Mouse (Mus musculus) MEL (cell line): Measurements from ENCODE around the gene R3hcc1l. TPM values are rescaled to one million over a fixed set of nuclear protein-coding genes. Genes with fewer than 3 reads are reported as not detected.

ENCODE experiments used
- DNase-seq: peaks from one replicate; pipeline ENCODE4 v3.0.0; 2011; ENCODE audit warnings: low read depth, low spot score
- H3K27ac ChIP-seq: 2 replicates; pipeline ENCODE4 v1.5.1; 2012; ENCODE audit warnings: low read depth, mild to moderate bottlenecking, control low read depth, low read length, moderate library complexity; ENCODE audit not compliant: control insufficient read depth
- H3K27me3 ChIP-seq, 2 experiments: fragments of 150-350 bp in 1 of 2; sonication (generic) in 1 of 2; 2 replicates each; pipeline ENCODE4 v1.6.1; 2012; ENCODE audit warnings: low read length in 2 of 2, mild to moderate bottlenecking in 2 of 2, improper control_type of control experiment in 1 of 2, moderate library complexity in 1 of 2; ENCODE audit not compliant: insufficient read depth in 2 of 2, control insufficient read depth in 1 of 2
- H3K36me3 ChIP-seq, 2 experiments: 2 replicates each; pipeline ENCODE4 v1.6.1; 2012 to 2014; ENCODE audit warnings: low read length in 2 of 2, improper control_type of control experiment in 1 of 2, inconsistent platforms in 1 of 2, mild to moderate bottlenecking in 1 of 2; ENCODE audit not compliant: insufficient read depth in 2 of 2, control insufficient read depth in 1 of 2
- H3K4me1 ChIP-seq, 2 experiments: fragments of 150-350 bp in 1 of 2; sonication (generic) in 1 of 2; 2 replicates each; pipeline ENCODE4 v1.6.1; 2012; ENCODE audit warnings: low read length in 2 of 2, improper control_type of control experiment in 1 of 2, mild to moderate bottlenecking in 1 of 2; ENCODE audit not compliant: insufficient read depth in 2 of 2, control insufficient read depth in 1 of 2
- H3K4me3 ChIP-seq, 2 experiments: fragments of 150-350 bp in 1 of 2; sonication (generic) in 1 of 2; 2 replicates each; pipeline ENCODE4 v1.5.1; 2012; ENCODE audit warnings: low read depth in 2 of 2, low read length in 2 of 2, mild to moderate bottlenecking in 2 of 2, moderate library complexity in 2 of 2, control low read depth in 1 of 2, improper control_type of control experiment in 1 of 2; ENCODE audit not compliant: control insufficient read depth in 1 of 2, insufficient read depth in 1 of 2
- H3K79me2 ChIP-seq: 2 replicates; pipeline ENCODE4 v1.6.1; 2012; ENCODE audit warnings: mild to moderate bottlenecking, low read length, moderate library complexity; ENCODE audit not compliant: control insufficient read depth, poor library complexity, insufficient read depth
- H3K9ac ChIP-seq: 2 replicates; pipeline ENCODE4 v1.6.1; 2012; ENCODE audit warnings: low read depth, mild to moderate bottlenecking, control low read depth, low read length, moderate library complexity; ENCODE audit not compliant: control insufficient read depth, poor library complexity, severe bottlenecking
- H3K9me3 ChIP-seq: fragments of 150-350 bp; sonication (generic); replicated peaks from 2 replicates; pipeline ENCODE4 v1.6.1; 2012; ENCODE audit warnings: mild to moderate bottlenecking, low read length, improper control_type of control experiment, moderate library complexity; ENCODE audit not compliant: insufficient read depth
- BHLHE40 ChIP-seq: IDR thresholded peaks from 2 replicates; pipeline ENCODE4 v1.6.1; 2012; ENCODE audit warnings: low read depth, mild to moderate bottlenecking, inconsistent platforms, low read length, improper control_type of control experiment, borderline replicate concordance
- CHD1 ChIP-seq: IDR thresholded peaks from 2 replicates; pipeline ENCODE4 v1.6.1; 2012; ENCODE audit warnings: low read depth, mild to moderate bottlenecking, inconsistent platforms, low read length, improper control_type of control experiment
- CHD2 ChIP-seq: IDR thresholded peaks from 2 replicates; pipeline ENCODE4 v1.6.1; 2011; ENCODE audit warnings: low read length, improper control_type of control experiment
- CTCF ChIP-seq, 3 experiments: IDR thresholded peaks in 2 of 3; conservative IDR thresholded peaks in 1 of 3; 2 replicates each; pipeline ENCODE4 v1.5.1; 2011 to 2012; ENCODE audit warnings: low read length in 3 of 3, low read depth in 2 of 3, mild to moderate bottlenecking in 2 of 3, improper control_type of control experiment in 1 of 3, inconsistent platforms in 1 of 3, mixed read lengths in 1 of 3, moderate library complexity in 1 of 3; ENCODE audit not compliant: control insufficient read depth in 1 of 3, insufficient read depth in 1 of 3, poor library complexity in 1 of 3, severe bottlenecking in 1 of 3
- EP300 ChIP-seq, 2 experiments: IDR thresholded peaks; 2 replicates each; pipeline ENCODE4 v1.6.1; 2011; ENCODE audit warnings: improper control_type of control experiment in 2 of 2, low read length in 2 of 2, low read depth in 1 of 2, mild to moderate bottlenecking in 1 of 2
- ETS1 ChIP-seq: IDR thresholded peaks from 2 replicates; pipeline ENCODE4 v1.6.1; 2012; ENCODE audit warnings: low read depth, mild to moderate bottlenecking, inconsistent platforms, low read length, improper control_type of control experiment, moderate library complexity
- GABPA ChIP-seq: IDR thresholded peaks from 2 replicates; pipeline ENCODE4 v1.6.1; 2012; ENCODE audit warnings: low read depth, mild to moderate bottlenecking, inconsistent platforms, low read length, improper control_type of control experiment, moderate library complexity
- GATA1 ChIP-seq: IDR thresholded peaks from 2 replicates; pipeline ENCODE4 v1.6.1; 2011; ENCODE audit warnings: low read depth, low read length, improper control_type of control experiment
- MAFK ChIP-seq: IDR thresholded peaks from 2 replicates; pipeline ENCODE4 v1.6.1; 2011; ENCODE audit warnings: low read depth, mild to moderate bottlenecking, low read length, improper control_type of control experiment, borderline replicate concordance
- MAX ChIP-seq: IDR thresholded peaks from 2 replicates; pipeline ENCODE4 v1.6.1; 2011; ENCODE audit warnings: low read length, improper control_type of control experiment
- MXI1 ChIP-seq: IDR thresholded peaks from 2 replicates; pipeline ENCODE4 v1.6.1; 2011; ENCODE audit warnings: mild to moderate bottlenecking, low read depth, low read length, improper control_type of control experiment
- MYB ChIP-seq: IDR thresholded peaks from 2 replicates; pipeline ENCODE4 v1.6.1; 2011; ENCODE audit warnings: mild to moderate bottlenecking, low read depth, low read length, improper control_type of control experiment
- MYC ChIP-seq: IDR thresholded peaks from 2 replicates; pipeline ENCODE4 v1.6.1; 2011; ENCODE audit warnings: low read depth, mild to moderate bottlenecking, low read length, improper control_type of control experiment, moderate library complexity
- NELFE ChIP-seq: IDR thresholded peaks from 2 replicates; pipeline ENCODE4 v1.6.1; 2011; ENCODE audit warnings: low read depth, low read length, improper control_type of control experiment
- NRF1 ChIP-seq: IDR thresholded peaks from 2 replicates; pipeline ENCODE4 v1.6.1; 2014; ENCODE audit warnings: low read depth, mild to moderate bottlenecking, inconsistent platforms, low read length, improper control_type of control experiment, moderate library complexity; ENCODE audit not compliant: poor library complexity, insufficient read depth, severe bottlenecking
- POLR2AphosphoS5 ChIP-seq: IDR thresholded peaks from 2 replicates; pipeline ENCODE4 v1.6.1; 2012; ENCODE audit warnings: low read depth, borderline replicate concordance, mild to moderate bottlenecking, inconsistent platforms, low read length, moderate library complexity, mixed read lengths
- RAD21 ChIP-seq: IDR thresholded peaks from 2 replicates; pipeline ENCODE4 v1.6.1; 2011; ENCODE audit warnings: mild to moderate bottlenecking, low read depth, low read length, improper control_type of control experiment
- SIN3A ChIP-seq: IDR thresholded peaks from 2 replicates; pipeline ENCODE4 v1.6.1; 2012; ENCODE audit warnings: low read length, improper control_type of control experiment, inconsistent platforms
- TAL1 ChIP-seq: IDR thresholded peaks from 2 replicates; pipeline ENCODE4 v1.6.1; 2012; ENCODE audit warnings: mild to moderate bottlenecking, inconsistent platforms, low read length, moderate library complexity, mixed read lengths
- TCF12 ChIP-seq: IDR thresholded peaks from 2 replicates; pipeline ENCODE4 v1.6.1; 2014; ENCODE audit warnings: low read depth, mild to moderate bottlenecking, inconsistent platforms, low read length, improper control_type of control experiment, moderate library complexity
- USF2 ChIP-seq, 2 experiments: IDR thresholded peaks; 2 replicates each; pipeline ENCODE4 v1.6.1; 2011 to 2012; ENCODE audit warnings: improper control_type of control experiment in 2 of 2, low read length in 2 of 2, borderline replicate concordance in 1 of 2, inconsistent platforms in 1 of 2, low read depth in 1 of 2, mild to moderate bottlenecking in 1 of 2; ENCODE audit not compliant: insufficient read depth in 1 of 2
- ZKSCAN1 ChIP-seq: IDR thresholded peaks from 2 replicates; pipeline ENCODE4 v1.6.1; 2012; ENCODE audit warnings: low read depth, mild to moderate bottlenecking, inconsistent platforms, low read length, improper control_type of control experiment, moderate library complexity
- polyA plus RNA-seq, 2 experiments: library from polyadenylated mRNA; stranded (reverse) in 1 of 2; unstranded in 1 of 2; fragments of >175 nt in 1 of 2; fragments of >200 nt in 1 of 2; gene quantifications; 2 replicates each; pipeline versions ENCODE4 v1.2.1 to v1.2.4; 2012; ENCODE audit warnings: low replicate concordance in 2 of 2, low read depth in 1 of 2; ENCODE audit not compliant: insufficient read length in 2 of 2, insufficient read depth in 1 of 2, missing spikeins in 1 of 2
- total RNA-seq: library from RNA; depleted of rRNA; stranded (reverse); fragments of 300-350 nt; gene quantifications from 2 replicates; pipeline ENCODE4 v1.2.3, GENCODE M21; 2012

The R3hcc1l gene
- total and polyA plus RNA-seq, 3 experiments = 14.8 to 119 (median 21.5) TPM

GRCm38 (mm10) chr19:42633650-42634049, 115.1 kb downstream of the R3hcc1l start:
- Histone ChIP-seq H3K27ac (no peak overlapping the region), H3K4me3 (no peak overlapping the region), H3K4me1 (no peaks in the 10 kb centered on the region), H3K9me3 (no peaks in the 10 kb centered on the region), H3K27me3 (peaks cover 0 to 2% of the 10 kb centered on the region in 2 experiments; a peak in 2 of 4 replicates), H3K9ac (no peak overlapping the region), H3K79me2 (no peaks in the 10 kb centered on the region), H3K36me3 (no peaks in the 10 kb centered on the region)
- TF ChIP-seq POLR2AphosphoS5 (no peak), TCF12 (no peak), NRF1 (no peak), EP300 (IDR thresholded peaks at IDR 0.05; ENCODE audit: low read depth in 1 of 2, low read length in 2 of 2) (no peak), SIN3A (no peak)
- DNase-seq = no peak

- no peak for TF ChIP-seq GABPA
- no peak for TF ChIP-seq MAFK
- no peak for TF ChIP-seq TAL1
- no peak for TF ChIP-seq USF2 (IDR thresholded peaks at IDR 0.05; ENCODE audit: borderline replicate concordance in 1 of 2, insufficient read depth in 1 of 2, low read depth in 1 of 2, low read length in 2 of 2)
- Histone ChIP-seq H3K4me1 (no peaks in the 10 kb centered on the region), H3K9ac (no peak overlapping the region), H3K27me3 (no peaks in the 10 kb centered on the region), H3K36me3 (no peaks in the 10 kb centered on the region), H3K4me3 (no peak overlapping the region), H3K27ac (no peak overlapping the region), H3K79me2 (no peaks in the 10 kb centered on the region), H3K9me3 (no peaks in the 10 kb centered on the region)
- DNase-seq = peak; percentile 31
Measured at GRCm38 (mm10) chr19:42636631-42637030, 118.1 kb downstream of the R3hcc1l start.

- Histone ChIP-seq H3K79me2 (no peaks in the 10 kb centered on the region), H3K4me1 (no peaks in the 10 kb centered on the region), H3K4me3 (no peak overlapping the region), H3K36me3 (no peaks in the 10 kb centered on the region), H3K27me3 (no peaks in the 10 kb centered on the region), H3K9me3 (no peaks in the 10 kb centered on the region)
- DNase-seq = no peak
- TF ChIP-seq USF2 (IDR thresholded peaks at IDR 0.05; ENCODE audit: borderline replicate concordance in 1 of 2, insufficient read depth in 1 of 2, low read depth in 1 of 2, low read length in 2 of 2) (no peak), ZKSCAN1 (no peak), GATA1 (no peak), CTCF (IDR thresholded peaks at IDR 0.05 in 2 of 3, conservative IDR thresholded peaks at IDR 0.05 in 1 of 3; ENCODE audit: control insufficient read depth in 1 of 3, insufficient read depth in 1 of 3, low read depth in 2 of 3, low read length in 3 of 3, poor library complexity in 1 of 3, severe bottlenecking in 1 of 3) (no peak), CHD1 (no peak), NELFE (no peak), ETS1 (no peak), POLR2AphosphoS5 (no peak), MAX (no peak), MYC (no peak), GABPA (no peak), CHD2 (no peak), MXI1 (no peak), BHLHE40 (no peak), MYB (no peak), SIN3A (no peak), RAD21 (no peak)
- TF ChIP-seq, all 39 proteins: peak for 0
- no peak overlapping the region for H3K27ac ChIP-seq
- H3K9ac ChIP-seq = no peak overlapping the region
Measured at GRCm38 (mm10) chr19:42638604-42639481, 120.3 kb downstream of the R3hcc1l start.
